Mouse (Mus musculus) right cerebral cortex, postnatal 14 days (tissue): ENCODE results near the gene Nck2.

ENCODE experiments used
- DNase-seq: peaks from one replicate; pipeline ENCODE4 v3.0.0; 2022

Nck2 gene

GRCm38 (mm10) chr1:43436554-43436953 lies 7.8 kb upstream of the Nck2 start:
- DNase-seq, result no peak

- DNase-seq, result no peak
Observed at GRCm38 (mm10) chr1:43439261-43439660, 5.1 kb upstream of the Nck2 start.

- no peak for DNase-seq
Observed at GRCm38 (mm10) chr1:43442568-43442967, 1.8 kb upstream of the Nck2 start.

- DNase-seq, result peak; percentile 69
Observed at GRCm38 (mm10) chr1:43445170-43446088, 1.1 kb downstream of the Nck2 start.

- DNase-seq, result peak; percentile 50
Observed at GRCm38 (mm10) chr1:43446089-43446533, 1.7 kb downstream of the Nck2 start.

- DNase-seq, result peak; percentile 20
Observed at GRCm38 (mm10) chr1:43446731-43447601, 2.6 kb downstream of the Nck2 start.

GRCm38 (mm10) chr1:43447602-43448287 lies 3.4 kb downstream of the Nck2 start:
- no peak for DNase-seq

- DNase-seq, result no peak
Observed at GRCm38 (mm10) chr1:43450811-43451210, 6.4 kb downstream of the Nck2 start.

- no peak for DNase-seq
Observed at GRCm38 (mm10) chr1:43453683-43454082, 9.3 kb downstream of the Nck2 start.

- DNase-seq, result no peak
Observed at GRCm38 (mm10) chr1:43454741-43455140, 10.4 kb downstream of the Nck2 start.

- DNase-seq, result no peak
Observed at GRCm38 (mm10) chr1:43455196-43455595, 10.8 kb downstream of the Nck2 start.

- DNase-seq, result no peak
Observed at GRCm38 (mm10) chr1:43457012-43457766, 12.8 kb downstream of the Nck2 start.

- no peak for DNase-seq
Observed at GRCm38 (mm10) chr1:43460468-43460867, 16.1 kb downstream of the Nck2 start.

GRCm38 (mm10) chr1:43462666-43463065 lies 18.3 kb downstream of the Nck2 start:
- DNase-seq, result no peak

GRCm38 (mm10) chr1:43463941-43464682 lies 19.7 kb downstream of the Nck2 start:
- no peak for DNase-seq

GRCm38 (mm10) chr1:43464976-43465375 lies 20.6 kb downstream of the Nck2 start:
- no peak for DNase-seq

GRCm38 (mm10) chr1:43465957-43466624 lies 21.7 kb downstream of the Nck2 start:
- no peak for DNase-seq

GRCm38 (mm10) chr1:43467656-43468055 lies 23.3 kb downstream of the Nck2 start:
- DNase-seq, result no peak

GRCm38 (mm10) chr1:43468207-43468606 lies 23.8 kb downstream of the Nck2 start:
- no peak for DNase-seq

- DNase-seq, result no peak
Observed at GRCm38 (mm10) chr1:43468978-43469377, 24.6 kb downstream of the Nck2 start.
